Mouse (Mus musculus): ENCODE results near the gene Nrip2.
"Not testable (repeated sequence)": the region's sequence is repeated elsewhere in the genome, so short reads cannot be mapped to it uniquely, and the experiment has no call there.

Nrip2 gene

GRCm38 (mm10) chr6:128398996-128399395 is at the start of gene Nrip2:
Gene Nrip2, plus strand, starts transcription at chr6:128399296.
- DNase-seq, result no peak

- DNase-seq, result peak; percentile 10
Observed at GRCm38 (mm10) chr6:128349711-128350110, 49.4 kb upstream of the Nrip2 start.

DNA sequence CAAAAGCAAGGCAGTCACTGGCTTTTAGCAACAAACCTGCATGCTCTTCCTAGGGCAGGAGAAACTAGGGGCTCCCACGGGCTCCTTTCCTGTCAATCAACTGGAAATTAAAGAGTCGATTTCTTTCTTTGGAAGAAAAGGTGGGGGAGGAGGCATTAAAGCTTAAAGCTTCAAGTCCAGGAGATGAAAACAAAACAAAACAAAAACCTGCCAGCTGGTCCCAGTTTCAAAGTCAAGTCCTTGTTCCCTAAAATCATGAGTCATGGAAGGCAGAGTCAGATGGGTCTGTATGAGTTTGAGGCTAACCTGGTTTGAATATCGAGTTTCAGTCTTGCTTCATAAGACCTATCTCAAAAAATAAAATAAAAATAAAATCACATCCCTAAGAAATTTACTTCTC is 45.0 kb upstream of the Nrip2 start:
- DNase-seq, result no peak

- DNase-seq, result peak; percentile 34
Observed at GRCm38 (mm10) chr6:128355201-128355681, 43.9 kb upstream of the Nrip2 start.

- DNase-seq, result peak; percentile 96
Observed at GRCm38 (mm10) chr6:128355726-128356416, 43.2 kb upstream of the Nrip2 start, which contains the start of gene Tulp3. Gene Tulp3, minus strand, starts transcription at chr6:128355851.

- DNase-seq, result peak; percentile 82
Observed at GRCm38 (mm10) chr6:128358999-128359398, 40.1 kb upstream of the Nrip2 start.

DNA sequence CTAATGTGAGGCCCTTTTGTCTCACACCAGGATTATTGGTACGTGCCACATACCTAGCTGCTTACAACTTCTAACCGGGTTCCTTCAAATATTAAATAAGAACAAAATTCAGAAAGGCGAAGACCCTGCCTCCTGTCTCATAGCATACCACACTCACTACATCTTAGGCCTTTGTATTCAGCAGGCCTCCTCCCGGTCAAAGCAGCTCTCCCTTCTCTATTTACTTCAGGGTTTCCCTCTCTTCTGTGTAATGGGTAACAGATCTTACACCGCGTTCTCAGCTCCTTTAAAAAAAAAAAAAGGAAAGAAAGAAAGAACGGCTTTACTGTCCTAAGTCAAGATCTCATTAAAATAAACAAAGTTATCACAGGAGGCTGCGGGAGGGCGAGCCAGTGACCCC is 37.2 kb upstream of the Nrip2 start:
- DNase-seq, result no peak

DNA sequence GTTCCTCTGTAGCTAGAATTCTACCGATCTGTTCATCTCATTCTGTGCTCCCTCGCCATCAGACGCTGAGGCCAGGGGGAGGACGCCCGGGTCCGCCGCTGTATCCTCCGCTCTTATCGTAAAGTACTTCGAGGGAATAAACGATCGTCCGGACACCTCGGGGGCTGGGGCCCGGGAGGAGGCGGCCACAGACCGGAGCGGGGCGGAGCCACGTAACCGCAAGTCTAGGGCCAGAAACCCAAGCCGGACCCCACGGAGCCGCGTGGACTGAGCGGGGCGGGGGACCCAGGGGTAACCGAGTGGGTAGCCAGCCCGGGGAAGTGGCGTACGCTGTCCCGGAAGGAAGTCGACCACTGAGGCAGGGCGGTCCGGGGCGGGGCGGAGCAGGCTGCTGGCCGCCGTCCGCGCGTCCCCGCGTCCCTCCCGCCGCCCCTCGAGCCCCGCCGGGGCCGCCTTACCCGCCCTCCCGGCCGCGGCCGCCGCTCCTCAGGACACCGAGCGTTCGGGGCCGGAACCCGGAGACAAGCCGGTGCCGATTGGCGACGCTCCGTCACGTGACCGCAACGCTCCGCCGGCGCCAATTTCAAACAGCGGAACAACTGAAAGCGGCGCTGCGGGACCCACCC is 36.6 kb upstream of the Nrip2 start, which contains the start of the genes Rhno1 and Foxm1:
Gene Rhno1, minus strand, starts transcription at position 531 of the 626 bp plus-strand sequence.
Gene Foxm1, plus strand, starts transcription at position 587 of the 626 bp plus-strand sequence.
- peak; percentile 88 for DNase-seq

- DNase-seq, result peak; percentile 14
Observed at GRCm38 (mm10) chr6:128363007-128363825, 35.9 kb upstream of the Nrip2 start.

DNA sequence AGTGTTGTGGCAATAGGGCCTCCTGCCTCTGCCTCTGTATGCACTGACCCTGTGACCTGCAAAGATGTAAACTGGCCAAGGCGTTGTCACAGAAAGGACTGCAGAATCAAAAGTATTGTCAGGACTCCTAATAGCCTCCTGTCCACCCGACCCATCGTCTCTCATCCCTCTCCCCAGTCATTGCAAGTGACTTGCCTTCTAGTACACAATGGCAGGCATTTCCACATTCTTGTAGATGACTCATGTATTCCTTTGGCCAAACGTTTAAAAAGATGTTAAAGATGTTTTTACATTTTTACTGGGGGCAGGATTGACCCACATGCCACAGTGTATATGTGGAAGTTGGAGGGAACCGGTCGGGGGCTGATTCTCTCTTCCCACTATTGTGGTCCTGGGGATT is 34.4 kb upstream of the Nrip2 start:
- no peak for DNase-seq

DNA sequence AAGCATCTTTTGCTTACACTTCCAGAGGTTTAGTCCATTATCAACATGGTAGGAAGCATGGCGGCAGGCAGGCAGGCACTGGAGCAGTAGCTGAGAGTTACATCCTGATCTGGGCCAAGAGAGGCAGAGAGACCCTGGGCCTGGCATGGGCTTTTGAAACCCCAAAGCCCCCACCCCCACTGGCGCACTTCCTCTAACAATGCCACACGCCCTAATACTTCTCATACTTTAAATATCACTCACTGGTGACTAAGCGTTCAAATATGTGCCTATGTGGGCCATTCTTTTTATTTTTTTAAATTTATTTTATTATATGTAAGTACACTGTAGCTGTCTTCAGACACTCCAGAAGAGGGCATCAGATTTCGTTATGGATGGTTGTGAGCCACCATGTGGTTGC is 32.6 kb upstream of the Nrip2 start:
- DNase-seq, result no peak

DNA sequence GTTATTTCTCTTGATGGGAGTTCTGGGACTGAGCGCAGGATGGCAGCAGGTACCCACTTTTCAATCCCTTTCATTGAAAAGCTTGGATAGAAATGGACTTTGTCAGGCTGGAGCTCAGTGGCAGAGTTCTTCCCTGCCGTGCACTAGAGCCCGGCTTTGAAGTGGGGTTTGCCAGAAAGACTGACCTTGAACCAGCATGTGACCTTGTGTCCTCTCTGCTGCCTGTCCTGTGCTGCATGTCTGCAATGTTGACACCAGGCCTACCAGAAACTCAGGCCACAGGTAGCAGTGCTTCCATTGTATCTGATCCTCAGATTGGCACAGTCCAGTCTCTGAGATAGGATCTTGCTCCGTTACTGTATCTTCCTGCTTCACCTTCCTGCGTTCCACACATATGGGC is 29.1 kb upstream of the Nrip2 start:
- no peak for DNase-seq

GRCm38 (mm10) chr6:128375192-128375591 is 23.9 kb upstream of the Nrip2 start, which contains the start of the genes Tex52 and Gm44596:
Gene Tex52, plus strand, starts transcription at chr6:128375456.
Gene Gm44596, plus strand, starts transcription at chr6:128375503.
- DNase-seq, result peak; percentile 69

DNA sequence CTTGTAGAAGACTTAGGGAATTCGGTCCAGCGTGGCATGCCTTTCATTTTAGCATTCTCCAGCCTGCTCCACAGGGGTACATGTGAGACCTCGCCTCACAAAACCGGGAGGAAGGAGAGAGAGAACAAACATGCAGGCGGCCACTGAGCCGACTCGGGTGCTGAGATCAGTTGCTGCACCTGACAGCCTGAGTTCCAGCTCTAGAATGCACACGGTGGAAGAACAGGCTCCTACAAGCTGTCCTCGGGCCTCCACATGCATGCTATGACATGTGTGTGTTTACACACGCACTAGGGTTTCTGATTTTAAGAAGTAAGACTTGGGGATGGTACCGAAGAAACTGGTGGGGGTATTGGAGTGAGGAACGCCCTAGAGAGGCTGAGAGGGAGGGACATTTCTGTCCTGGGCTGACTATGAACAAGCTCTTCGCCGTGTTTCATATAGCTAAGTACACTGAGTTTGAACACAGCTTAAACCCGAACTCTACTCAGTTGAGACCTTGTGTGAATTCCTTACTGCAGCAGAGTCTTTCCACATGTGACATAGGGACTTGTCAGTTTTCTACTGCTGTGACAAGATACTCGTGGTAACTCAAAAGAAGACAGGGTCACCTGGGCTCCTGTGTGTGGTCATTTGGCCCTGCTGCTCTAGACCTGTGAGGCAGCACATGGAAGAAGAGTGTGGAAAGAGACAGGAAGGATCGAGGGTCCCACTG is 22.6 kb upstream of the Nrip2 start:
- DNase-seq, result no peak

DNA sequence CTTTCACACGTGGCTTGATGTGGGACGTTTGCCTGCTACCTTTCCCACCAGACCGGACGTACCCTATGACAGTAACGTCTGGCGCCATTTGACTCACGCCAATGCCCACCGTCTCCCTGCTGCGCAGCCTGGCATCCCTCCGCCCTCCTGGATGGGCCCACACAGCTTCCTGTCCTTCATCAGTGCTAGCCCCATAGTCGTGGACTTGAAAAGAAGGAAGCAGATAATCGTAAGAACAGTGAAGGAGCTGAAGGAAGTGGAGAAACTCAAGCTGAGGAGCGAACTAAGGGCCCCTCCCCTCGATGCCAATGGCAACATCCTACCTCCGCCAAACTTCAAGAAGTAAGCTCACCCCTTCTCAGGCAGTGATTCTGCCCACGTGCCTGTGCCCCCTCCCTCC is 19.5 kb upstream of the Nrip2 start:
- no peak for DNase-seq

DNA sequence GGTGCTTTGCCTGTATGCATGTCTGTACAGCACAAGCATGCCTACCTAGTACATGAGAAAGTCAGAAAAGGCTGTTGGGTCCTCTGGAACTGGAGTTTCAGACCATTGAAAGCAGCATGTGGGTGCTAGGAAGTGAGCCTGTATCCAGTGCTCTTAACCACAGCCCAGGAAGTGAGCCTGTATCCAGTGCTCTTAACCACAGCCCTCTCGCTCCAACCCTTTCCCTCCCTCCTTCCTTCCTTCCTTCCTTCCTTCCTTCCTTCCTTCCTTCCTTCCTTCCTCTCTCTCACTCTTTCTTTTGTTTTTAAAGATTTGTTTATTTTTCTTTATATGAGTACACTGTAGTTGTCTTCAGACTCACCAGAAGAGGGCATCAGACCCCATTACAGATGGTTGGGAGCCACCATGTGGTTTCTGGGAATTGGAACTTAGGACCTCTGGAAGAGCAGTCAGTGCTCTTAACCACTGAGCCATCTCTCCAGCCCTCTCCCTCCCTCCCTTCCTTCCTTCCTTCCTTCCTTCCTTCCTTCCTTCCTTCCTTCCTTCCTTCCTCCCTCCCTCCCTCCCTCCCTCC is 18.4 kb upstream of the Nrip2 start:
- not testable (repeated sequence) for DNase-seq

GRCm38 (mm10) chr6:128381254-128381653 is 17.8 kb upstream of the Nrip2 start:
- no peak for DNase-seq

- DNase-seq, result peak; percentile 20
Observed at GRCm38 (mm10) chr6:128383752-128384151, 15.3 kb upstream of the Nrip2 start.

DNA sequence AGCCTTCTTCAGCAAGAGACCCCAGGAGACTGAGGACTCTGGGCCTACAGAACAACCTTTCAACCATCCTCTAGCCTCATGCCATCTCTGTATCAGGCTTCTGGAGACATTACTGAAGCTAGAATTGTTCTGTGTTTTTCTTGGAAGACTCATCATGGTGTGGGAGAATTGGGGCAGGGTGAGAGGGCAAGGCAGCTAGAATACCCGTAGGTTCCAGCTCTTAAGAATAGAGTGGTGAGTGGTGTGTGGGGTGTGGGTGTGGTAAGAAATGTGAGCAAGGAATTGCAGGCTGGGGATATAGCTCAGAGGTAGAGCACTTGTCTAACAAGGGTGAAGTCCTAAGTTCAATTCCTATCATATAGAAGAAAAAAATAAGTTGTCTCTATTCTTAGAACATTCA is 14.1 kb upstream of the Nrip2 start:
- no peak for DNase-seq

DNA sequence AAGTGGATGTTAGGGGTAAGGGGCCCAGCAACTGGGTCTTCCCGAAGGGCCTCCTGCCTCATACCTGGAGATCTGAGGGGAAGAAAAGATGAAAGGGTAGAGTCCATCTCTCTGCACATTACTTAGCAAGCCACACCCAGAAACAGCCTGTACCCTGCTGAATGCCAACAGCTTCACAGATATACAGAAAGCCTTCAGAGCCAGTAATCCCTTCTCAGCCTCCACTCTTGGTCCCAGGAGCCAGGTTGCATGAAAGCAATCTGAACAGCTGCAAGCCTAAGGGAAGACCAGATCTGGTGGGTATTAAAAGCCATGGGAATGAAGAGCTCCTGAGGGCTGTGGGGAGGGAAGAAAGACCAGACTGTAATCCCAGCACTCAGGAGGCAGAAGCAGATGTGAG is 9.9 kb upstream of the Nrip2 start:
- no peak for DNase-seq

DNA sequence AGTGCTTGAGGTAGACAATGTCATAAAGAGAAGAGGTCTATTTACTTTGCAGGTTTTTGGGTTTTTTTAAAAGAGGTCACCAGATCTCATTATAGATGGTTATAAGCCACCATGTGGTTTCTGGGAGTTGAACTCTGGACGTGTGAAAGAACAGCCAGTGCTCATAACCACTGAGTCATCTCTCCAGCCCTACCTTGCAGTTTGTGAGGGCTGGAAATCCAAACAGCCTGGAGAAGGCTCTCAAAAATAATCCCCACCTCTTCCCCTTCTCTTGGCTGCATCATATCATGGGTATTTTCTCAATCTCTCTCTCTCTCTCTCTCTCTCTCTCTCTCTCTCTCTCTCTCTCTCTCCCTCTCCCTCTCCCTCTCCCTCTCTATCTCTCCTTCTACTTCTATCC is 8.4 kb upstream of the Nrip2 start:
- no peak for DNase-seq

DNA sequence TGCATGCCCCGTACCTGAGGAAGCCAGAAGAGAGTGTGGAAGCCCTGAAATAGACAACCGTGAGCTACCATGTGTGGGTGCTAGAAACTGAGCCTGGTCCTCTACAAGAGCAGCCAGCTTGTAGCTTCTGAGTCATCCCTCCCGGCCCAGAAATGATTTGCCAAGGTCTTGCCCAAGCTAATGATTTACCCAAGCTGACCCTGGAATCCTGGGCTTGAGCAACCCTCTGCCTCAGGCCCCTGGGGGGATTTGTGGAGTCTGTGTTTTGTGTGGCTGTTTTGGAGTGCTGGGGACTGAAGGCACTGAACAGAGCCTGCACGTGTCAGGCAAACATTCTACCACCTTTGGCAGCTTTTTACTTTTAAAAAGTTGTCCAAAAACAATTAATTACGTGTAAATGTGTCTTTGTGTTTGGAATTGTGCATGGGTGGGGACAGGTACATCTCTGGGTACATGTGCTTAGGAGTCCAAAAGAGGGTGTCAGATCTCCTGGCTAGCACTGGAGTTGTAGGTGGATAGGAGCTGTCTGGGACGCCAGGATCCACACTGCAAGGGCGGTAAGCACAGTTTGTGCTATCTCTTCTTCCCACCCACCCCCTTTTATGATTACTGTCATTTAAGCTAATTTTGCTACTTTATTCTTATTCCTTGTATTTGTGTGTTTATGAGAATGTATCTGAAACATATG is 1.4 kb upstream of the Nrip2 start:
- DNase-seq, result no peak
